Mouse (Mus musculus) intestine, embryonic 16.5 days (tissue): ENCODE data around the gene Arid4b. TPM values are rescaled to one million over a fixed set of nuclear protein-coding genes. Genes with fewer than 3 reads are reported as not detected.

Experiments
- ATAC-seq: fragments of 200-750 bp; cut with Nextera tagmentation; 2 replicates; pipeline ENCODE4 v1.8.0; 2017; ENCODE audit warnings: moderate TSS enrichment, moderate library complexity
- H3K27ac ChIP-seq: fragments of 300-500 bp; sonication (generic); 2 replicates; pipeline ENCODE4 v1.5.1; 2014; ENCODE audit warnings: mild to moderate bottlenecking, low read length
- H3K27me3 ChIP-seq: fragments of 300-500 bp; sonication (generic); replicated peaks from 2 replicates; pipeline ENCODE4 v1.6.1; 2014; ENCODE audit warnings: low read length, control low read depth, mixed read lengths; ENCODE audit not compliant: control insufficient read depth, insufficient read depth
- H3K36me3 ChIP-seq: fragments of 300-500 bp; sonication (generic); 2 replicates; pipeline ENCODE4 v1.6.1; 2014; ENCODE audit warnings: low read length, control low read depth; ENCODE audit not compliant: control insufficient read depth, insufficient read depth
- H3K4me1 ChIP-seq: fragments of 300-500 bp; sonication (generic); 2 replicates; pipeline ENCODE4 v1.6.1; 2014; ENCODE audit warnings: low read length, control low read depth, mixed read lengths; ENCODE audit not compliant: control insufficient read depth, insufficient read depth
- H3K4me2 ChIP-seq: fragments of 300-500 bp; sonication (generic); 2 replicates; pipeline ENCODE4 v1.6.1; 2014; ENCODE audit warnings: low read depth, low read length, control low read depth
- H3K4me3 ChIP-seq: fragments of 300-500 bp; sonication (generic); 2 replicates; pipeline ENCODE4 v1.5.1; 2014; ENCODE audit warnings: mild to moderate bottlenecking, low read length
- H3K9ac ChIP-seq: fragments of 300-500 bp; sonication (generic); 2 replicates; pipeline ENCODE4 v1.6.1; 2014; ENCODE audit warnings: low read depth, low read length
- H3K9me3 ChIP-seq: fragments of 300-500 bp; sonication (generic); 2 replicates; pipeline ENCODE4 v1.6.1; 2016; ENCODE audit warnings: low read length, control low read depth; ENCODE audit not compliant: control insufficient read depth
- WGBS: fragments of 180-500 bp; shearing (Covaris S2); extraction: QIAGEN DNeasy Blood & Tissue Kit; methylation state at CpG from one replicate; pipeline ENCODE4 v1.1.7; 2014; 5-methylcytosine and 5-hydroxymethylcytosine counted together
- polyA plus RNA-seq: library from polyadenylated mRNA; unstranded; fragments of >200 nt; fragmentation: Nextera tagmentation; extraction: Ambion mirVana; gene quantifications from 2 replicates; pipeline ENCODE4 v1.2.1, GENCODE M21; 2015

Arid4b gene
- polyA plus RNA-seq, 1 experiment from 2014 or later = 46.5 TPM

GRCm38 (mm10) chr13:14049878-14050277, 13.2 kb upstream of the Arid4b start:
- H3K36me3 ChIP-seq = peaks cover 10% of the 10 kb centered on the region
- no peak for ATAC-seq
- 97% methylated on average over 1 of the region's 1 CpGs for WGBS
- H3K9ac ChIP-seq = no peak overlapping the region
- H3K9me3 ChIP-seq = no peaks in the 10 kb centered on the region
- no peak overlapping the region for H3K4me2 ChIP-seq
- no peak overlapping the region for H3K27ac ChIP-seq
- H3K4me1 ChIP-seq = no peaks in the 10 kb centered on the region
- no peaks in the 10 kb centered on the region for H3K27me3 ChIP-seq
- H3K4me3 ChIP-seq = no peak overlapping the region

- ATAC-seq = no peak
- Histone ChIP-seq H3K36me3 (peaks cover 8% of the 10 kb centered on the region; the same call in 1 of the 2 replicates), H3K9me3 (no peaks in the 10 kb centered on the region), H3K9ac (no peak overlapping the region), H3K27me3 (no peaks in the 10 kb centered on the region), H3K27ac (no peak overlapping the region), H3K4me2 (no peak overlapping the region), H3K4me1 (0 out of 2 replicates have a peak, but pooled peaks cover 5% of the 10 kb centered on the region), H3K4me3 (no peak overlapping the region)
- WGBS = 91% methylated on average over 3 of the region's 3 CpGs
Observed at GRCm38 (mm10) chr13:14056801-14057200, 6.2 kb upstream of the Arid4b start.

- no peak overlapping the region for H3K4me3 ChIP-seq
- no peak overlapping the region for H3K4me2 ChIP-seq
- no peak overlapping the region for H3K9ac ChIP-seq
- 0 out of 2 replicates have a peak, but pooled peaks cover 5% of the 10 kb centered on the region for H3K36me3 ChIP-seq
- H3K9me3 ChIP-seq = no peaks in the 10 kb centered on the region
- 0 out of 2 replicates have a peak, but pooled peaks cover 5% of the 10 kb centered on the region for H3K4me1 ChIP-seq
- H3K27me3 ChIP-seq = no peaks in the 10 kb centered on the region
- ATAC-seq = no peak
- no peak overlapping the region for H3K27ac ChIP-seq
Observed at GRCm38 (mm10) chr13:14059582-14059981, 3.5 kb upstream of the Arid4b start.

GRCm38 (mm10) chr13:14062209-14063012, 621 bp upstream of the Arid4b start:
- Histone ChIP-seq H3K27me3 (no peaks in the 10 kb centered on the region), H3K9me3 (no peaks in the 10 kb centered on the region), H3K36me3 (0 out of 2 replicates have a peak, but pooled peaks cover under 1% of the 10 kb centered on the region), H3K4me2 (peak overlapping the region; percentile 62), H3K9ac (peak overlapping the region; percentile 82), H3K4me3 (peak overlapping the region; percentile 97), H3K4me1 (0 out of 2 replicates have a peak, but pooled peaks cover 5% of the 10 kb centered on the region), H3K27ac (peak overlapping the region; percentile 96)
- 7% methylated on average over 11 of the region's 11 CpGs for WGBS
- ATAC-seq = no peak

- WGBS = 0% methylated on average over 27 of the region's 31 CpGs
- 0 out of 2 replicates have a peak, but pooled peaks cover 5% of the 10 kb centered on the region for H3K4me1 ChIP-seq
- H3K4me2 ChIP-seq = peak overlapping the region; percentile 72; the same call in 1 of the 2 replicates
- peak overlapping the region; percentile 97 for H3K9ac ChIP-seq
- H3K36me3 ChIP-seq = no peaks in the 10 kb centered on the region
- peak overlapping the region; percentile 96 for H3K27ac ChIP-seq
- peak; percentile 53 for ATAC-seq
- no peaks in the 10 kb centered on the region for H3K27me3 ChIP-seq
- H3K4me3 ChIP-seq = peak overlapping the region; percentile 97
- H3K9me3 ChIP-seq = no peaks in the 10 kb centered on the region
Observed at GRCm38 (mm10) chr13:14063942-14064271, 875 bp downstream of the Arid4b start.

- H3K9me3 ChIP-seq = no peaks in the 10 kb centered on the region
- H3K4me3 ChIP-seq = peak overlapping the region; percentile 97
- H3K4me2 ChIP-seq = peak overlapping the region; percentile 72
- H3K4me1 ChIP-seq = 0 out of 2 replicates have a peak, but pooled peaks cover 5% of the 10 kb centered on the region
- H3K9ac ChIP-seq = peak overlapping the region; percentile 97
- H3K27me3 ChIP-seq = no peaks in the 10 kb centered on the region
- H3K36me3 ChIP-seq = no peaks in the 10 kb centered on the region
- ATAC-seq = peak; percentile 2
- WGBS = under 1% methylated on average over 59 of the region's 65 CpGs
- peak overlapping the region; percentile 96 for H3K27ac ChIP-seq
Observed at GRCm38 (mm10) chr13:14064341-14065027, 1.5 kb downstream of the Arid4b start.

GRCm38 (mm10) chr13:14065028-14065380, 2.0 kb downstream of the Arid4b start:
- WGBS = 13% methylated on average over 9 of the region's 9 CpGs
- peak overlapping the region; percentile 97 for H3K4me3 ChIP-seq
- peak overlapping the region; percentile 97 for H3K9ac ChIP-seq
- H3K4me2 ChIP-seq = peak overlapping the region; percentile 72
- H3K4me1 ChIP-seq = 0 out of 2 replicates have a peak, but pooled peaks cover 5% of the 10 kb centered on the region
- H3K27ac ChIP-seq = peak overlapping the region; percentile 96; the same call in 1 of the 2 replicates
- ATAC-seq = no peak
- H3K9me3 ChIP-seq = no peaks in the 10 kb centered on the region
- no peaks in the 10 kb centered on the region for H3K27me3 ChIP-seq
- no peaks in the 10 kb centered on the region for H3K36me3 ChIP-seq

- 75% methylated on average over 1 of the region's 1 CpGs for WGBS
- ATAC-seq = no peak
- H3K27ac ChIP-seq = no peak overlapping the region
- no peaks in the 10 kb centered on the region for H3K27me3 ChIP-seq
- no peaks in the 10 kb centered on the region for H3K36me3 ChIP-seq
- H3K4me3 ChIP-seq = no peak overlapping the region
- H3K4me1 ChIP-seq = 0 out of 2 replicates have a peak, but pooled peaks cover 5% of the 10 kb centered on the region
- no peak overlapping the region for H3K4me2 ChIP-seq
- H3K9me3 ChIP-seq = no peaks in the 10 kb centered on the region
- no peak overlapping the region for H3K9ac ChIP-seq
Observed at GRCm38 (mm10) chr13:14065701-14066100, 2.7 kb downstream of the Arid4b start.

- H3K4me2 ChIP-seq = no peak overlapping the region
- H3K9ac ChIP-seq = no peak overlapping the region
- H3K27me3 ChIP-seq = no peaks in the 10 kb centered on the region
- no peaks in the 10 kb centered on the region; the same call in 1 of the 2 replicates for H3K4me1 ChIP-seq
- H3K4me3 ChIP-seq = no peak overlapping the region
- no peaks in the 10 kb centered on the region for H3K36me3 ChIP-seq
- H3K9me3 ChIP-seq = no peaks in the 10 kb centered on the region
- no peak overlapping the region for H3K27ac ChIP-seq
- no peak for ATAC-seq
Observed at GRCm38 (mm10) chr13:14068035-14068434, 5.0 kb downstream of the Arid4b start.
